Mouse (Mus musculus) monocyte, adult 5-6 weeks (primary cell): ENCODE data around the gene Rfc2. TPM values are rescaled to one million over a fixed set of nuclear protein-coding genes. Genes with fewer than 3 reads are reported as not detected.

Experiments
- ATAC-seq: fragments of 153-309, 156-312 bp; replicated peaks from 2 replicates; pipeline ENCODE4 v1.8.0; 2017; ENCODE audit warnings: mild to moderate bottlenecking; ENCODE audit not compliant: low TSS enrichment, insufficient number of reproducible peaks, severe bottlenecking, poor library complexity, low FRiP score
- total RNA-seq: library from RNA; stranded (forward); fragments of 200-1000, 200-491, 200-594 nt; gene quantifications from 3 replicates; pipeline ENCODE4 v1.2.3, GENCODE M21; 2017

Gene Rfc2
- 50.7 to 69.7 TPM (median 58.7 TPM) in 3 replicates for total RNA-seq

DNA sequence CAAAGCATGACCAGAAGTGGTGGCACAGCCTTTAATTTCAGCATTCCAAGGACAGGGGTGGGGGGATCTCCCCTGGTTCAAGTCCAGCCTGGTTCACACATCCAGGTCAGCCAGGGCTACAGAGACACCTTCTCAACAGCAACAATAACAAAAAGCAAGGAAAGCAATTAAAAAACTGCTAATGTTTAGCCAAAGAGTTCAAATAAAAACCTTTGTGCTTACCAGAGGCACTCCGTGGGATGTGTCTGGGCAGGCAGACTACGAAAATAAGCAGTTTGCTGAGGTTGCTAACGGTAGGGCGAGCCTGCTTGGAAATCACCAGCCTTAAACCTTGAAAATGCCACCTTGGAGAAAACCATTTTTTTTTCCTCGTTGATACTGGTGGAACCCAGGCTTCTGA lies at the start of gene Rfc2:
Rfc2 (plus strand) TSS at position 221 of the 400 bp plus-strand sequence.
- ATAC-seq: no peak

DNA sequence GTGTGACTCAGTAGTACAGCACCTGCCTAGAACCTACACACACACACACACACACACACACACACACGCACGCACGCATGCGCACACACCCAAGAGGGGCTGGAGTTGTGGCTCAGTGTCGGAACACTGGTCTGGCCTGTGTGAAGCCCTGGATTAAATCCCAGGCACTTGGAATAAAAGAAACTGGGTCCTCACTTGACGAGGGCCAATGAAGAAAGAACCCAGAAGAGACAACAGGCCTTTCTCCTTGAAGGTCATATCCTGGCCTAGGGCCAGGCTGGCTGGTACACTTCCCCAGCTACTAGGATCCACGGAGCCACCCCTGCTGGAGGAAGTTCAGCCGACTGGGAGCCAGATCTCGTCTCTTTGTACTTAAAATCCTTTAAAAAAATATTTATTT lies 49.6 kb upstream of the Rfc2 start:
- no peak for ATAC-seq

DNA sequence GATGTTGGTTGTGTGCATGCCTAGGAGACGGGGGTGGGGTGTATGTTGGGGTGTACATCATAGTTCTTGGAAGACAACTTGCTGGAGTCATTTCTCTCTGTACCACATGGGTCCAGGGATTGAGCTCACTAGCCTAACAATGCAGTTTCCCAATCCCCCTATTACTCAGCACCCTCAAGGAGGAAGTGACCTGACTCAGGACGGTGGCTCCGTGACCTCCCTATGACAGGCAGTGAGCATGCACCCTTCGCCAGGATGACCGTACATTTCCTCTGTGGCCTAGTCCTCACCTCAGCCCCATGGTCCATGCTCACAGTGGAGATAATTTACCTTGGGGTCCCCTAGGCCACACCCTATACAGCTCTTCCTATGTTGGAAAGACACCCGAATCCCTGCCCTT lies 48.7 kb upstream of the Rfc2 start:
- peak; percentile 96 for ATAC-seq

GRCm38 (mm10) chr5:134536036-134536435 lies 45.1 kb upstream of the Rfc2 start:
- ATAC-seq: no peak

DNA sequence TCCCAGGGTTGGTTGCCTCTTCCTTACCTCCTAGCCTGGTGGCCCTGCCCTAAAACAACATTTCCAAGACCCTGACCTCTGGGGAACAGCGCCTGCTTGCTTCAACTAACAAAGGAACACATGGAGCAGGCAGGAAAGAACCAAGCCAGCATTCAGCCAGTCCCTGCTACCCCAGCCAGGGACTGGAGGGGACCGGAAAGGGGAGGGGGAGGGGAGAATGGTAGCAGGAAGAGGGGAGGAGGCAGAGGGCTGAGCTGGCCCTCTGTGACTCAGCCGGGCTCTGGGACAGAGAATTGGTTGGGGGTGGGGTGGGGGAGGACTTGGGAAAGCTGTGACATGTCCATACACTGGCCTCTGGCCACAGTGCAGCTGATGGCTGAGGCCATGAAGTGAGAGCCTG lies 41.3 kb upstream of the Rfc2 start:
- ATAC-seq: no peak

GRCm38 (mm10) chr5:134540881-134541280 lies 40.3 kb upstream of the Rfc2 start:
- no peak for ATAC-seq

- ATAC-seq: no peak
Observed at GRCm38 (mm10) chr5:134541640-134542039, 39.5 kb upstream of the Rfc2 start.

DNA sequence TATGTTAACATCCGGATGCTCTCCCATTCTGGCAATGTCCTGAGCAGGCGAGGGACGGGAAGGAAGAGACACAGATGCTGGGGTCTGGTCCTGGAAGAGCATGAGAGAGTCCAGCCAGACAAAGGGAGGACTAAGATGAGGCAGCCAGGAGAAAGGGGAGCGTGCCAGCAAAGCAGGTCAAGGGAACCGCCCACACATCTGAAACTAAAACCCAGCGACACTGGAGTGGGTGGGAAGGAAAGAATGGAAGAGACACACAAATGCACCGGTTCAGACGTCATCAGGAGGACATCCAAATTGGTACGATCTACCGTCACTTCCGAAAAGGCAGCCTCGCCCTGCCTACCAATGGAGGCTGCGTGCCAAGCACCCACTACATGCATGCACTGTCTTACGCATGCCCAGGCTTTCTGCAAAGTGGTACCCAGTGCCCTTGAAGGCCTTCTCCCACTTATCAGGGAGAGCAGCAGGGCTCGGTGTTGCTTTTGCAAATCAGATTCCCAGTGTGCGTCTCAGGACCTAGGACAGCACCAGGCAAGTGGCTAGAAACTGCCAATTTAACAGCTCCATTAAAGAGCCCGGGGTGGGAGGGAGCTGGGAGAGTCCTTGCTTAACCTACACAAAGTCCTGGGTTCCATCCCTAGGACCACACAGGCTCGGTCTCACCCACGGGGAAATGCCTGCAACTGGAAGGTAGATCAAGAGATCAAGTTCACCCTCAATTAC lies 36.5 kb upstream of the Rfc2 start:
- ATAC-seq: no peak

- no peak for ATAC-seq
Observed at GRCm38 (mm10) chr5:134545242-134545629, 35.9 kb upstream of the Rfc2 start.

GRCm38 (mm10) chr5:134546790-134547189 lies 34.4 kb upstream of the Rfc2 start:
- ATAC-seq: no peak

GRCm38 (mm10) chr5:134548306-134548705 lies 32.9 kb upstream of the Rfc2 start:
- ATAC-seq: no peak

- no peak for ATAC-seq
Observed at GRCm38 (mm10) chr5:134549640-134550168, 31.5 kb upstream of the Rfc2 start.

GRCm38 (mm10) chr5:134550836-134551232 lies 30.3 kb upstream of the Rfc2 start:
- no peak for ATAC-seq

DNA sequence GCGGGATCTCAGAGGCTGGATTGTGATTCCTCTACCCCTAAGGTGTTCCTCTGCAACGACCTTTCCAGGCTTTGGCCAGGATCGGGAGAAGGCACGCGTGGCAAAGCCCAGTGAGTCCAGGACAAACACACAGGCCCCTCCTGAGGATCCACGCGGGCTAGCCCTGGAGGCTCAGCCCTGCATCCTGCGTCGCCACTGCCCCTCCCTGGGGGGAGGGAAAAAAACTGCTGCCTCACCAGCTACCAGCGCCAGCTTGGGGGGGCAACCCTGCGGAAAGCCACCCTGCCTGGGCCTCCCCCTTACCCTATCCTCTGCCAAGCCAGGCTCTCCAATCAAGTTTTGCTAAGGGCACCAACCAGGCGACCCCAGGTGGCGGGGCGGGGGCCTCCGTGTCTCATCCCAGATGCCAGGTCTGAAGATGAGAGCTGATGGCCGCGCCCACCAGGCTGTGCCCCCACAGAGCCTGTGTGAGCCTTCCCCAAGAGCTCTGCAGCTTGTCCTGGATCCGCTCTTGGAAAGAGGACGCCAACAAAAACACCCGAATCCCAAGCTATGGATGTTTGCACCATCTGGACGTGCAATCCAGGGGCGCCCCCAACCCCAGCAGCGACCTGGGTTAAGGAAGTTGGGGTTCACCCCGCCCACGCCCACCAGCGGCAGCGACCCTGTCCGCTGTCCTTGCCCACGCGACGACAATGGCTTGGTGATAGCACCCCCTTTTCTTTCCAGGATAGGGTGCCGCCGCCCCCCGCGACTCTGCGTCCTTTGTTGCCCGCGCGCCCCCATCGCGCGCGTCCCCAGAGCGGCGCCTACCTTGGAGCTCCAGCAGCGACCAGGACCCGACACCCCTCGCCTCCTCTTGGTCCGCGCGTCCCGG lies 29.7 kb upstream of the Rfc2 start:
- no peak for ATAC-seq

- ATAC-seq: peak; percentile 91
Observed at GRCm38 (mm10) chr5:134552110-134552972, 28.8 kb upstream of the Rfc2 start, which contains the start of gene Clip2. Gene Clip2 (minus strand): TSS chr5:134552434.

DNA sequence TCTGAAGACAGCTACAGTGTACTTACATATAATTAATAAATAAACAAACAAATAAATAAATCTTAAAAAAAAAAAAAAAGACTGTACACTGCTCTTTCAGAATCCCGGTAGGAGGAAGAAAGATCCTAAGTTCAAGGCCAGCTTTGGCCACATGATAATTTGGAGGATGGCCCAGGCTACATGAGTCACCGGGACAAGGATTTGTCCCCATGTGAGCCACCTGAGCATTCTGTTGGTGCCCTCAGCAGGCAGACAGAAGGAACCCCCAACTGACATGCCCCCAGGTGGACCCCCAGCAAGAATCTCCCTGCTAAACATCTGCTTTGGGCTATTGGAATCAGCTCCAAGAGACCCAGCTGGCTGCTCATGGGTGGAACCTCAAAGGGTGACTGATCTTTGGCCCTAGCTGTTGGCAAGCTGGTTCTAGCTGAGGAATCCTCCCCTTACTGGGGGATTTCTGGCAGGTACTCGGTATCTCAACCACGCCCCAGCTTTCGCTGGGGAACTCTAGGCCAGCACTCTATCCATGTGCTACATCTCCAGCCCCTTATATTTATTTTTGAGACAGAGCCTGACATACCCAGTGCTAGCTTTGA lies 27.1 kb upstream of the Rfc2 start:
- no peak for ATAC-seq

GRCm38 (mm10) chr5:134555463-134556164 lies 25.6 kb upstream of the Rfc2 start:
- no peak for ATAC-seq

DNA sequence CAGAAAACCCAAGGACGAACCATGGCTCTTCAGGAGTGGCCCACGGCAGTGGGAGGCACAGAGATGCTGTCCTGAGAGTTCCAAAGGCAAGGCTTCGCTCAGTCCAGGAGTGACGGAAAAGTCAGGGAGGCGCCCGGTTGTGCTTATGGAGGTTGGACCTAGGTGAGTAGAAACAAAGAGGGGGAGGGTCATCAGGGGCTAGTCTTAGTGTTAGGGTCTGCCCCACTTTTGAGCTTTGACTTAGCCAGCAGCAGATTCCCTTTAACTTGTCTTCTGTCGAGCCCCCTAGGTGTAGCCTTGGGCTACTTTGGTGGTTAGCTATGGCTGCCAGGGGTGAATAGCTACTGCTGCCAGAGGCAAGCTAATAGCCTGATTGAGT lies 21.1 kb upstream of the Rfc2 start, which contains the start of gene Syna:
Syna (minus strand) TSS at position 101 of the 379 bp plus-strand sequence.
- ATAC-seq: no peak
